Mouse (Mus musculus) forebrain, embryonic 16.5 days (tissue): ENCODE measurements around the gene Gm26566. TPM values are rescaled to one million over a fixed set of nuclear protein-coding genes. Genes with fewer than 3 reads are reported as not detected.

Source experiments
- polyA plus RNA-seq: library from polyadenylated mRNA; unstranded; fragments of >200 nt; fragmentation: Nextera tagmentation; extraction: Ambion mirVana; gene quantifications from 2 replicates; pipeline ENCODE4 v1.2.1, GENCODE M21; 2015

The Gm26566 gene
- polyA plus RNA-seq, 1 experiment from 2014 or later: 1.2 TPM

Other genes with a start within 250 kb of the Gm26566 start
- gene Ifnb1, start 199.0 kb upstream of the Gm26566 start, polyA plus RNA-seq: not detected in 2 replicates
- not detected in 2 replicates for gene Ifna15, start 163.6 kb upstream of the Gm26566 start, polyA plus RNA-seq
- gene Ifna14, start 150.0 kb upstream of the Gm26566 start, polyA plus RNA-seq: not detected in 2 replicates
- gene Ifna9, start 129.4 kb upstream of the Gm26566 start, polyA plus RNA-seq: not detected in 2 replicates
- gene Ifna12, start 118.4 kb upstream of the Gm26566 start, polyA plus RNA-seq: not detected in 2 replicates
- not detected in 2 replicates for gene C87499, start 87.4 kb upstream of the Gm26566 start, polyA plus RNA-seq
- not detected in 2 replicates for gene Ifna13, start 77.3 kb upstream of the Gm26566 start, polyA plus RNA-seq
- not detected in 2 replicates for gene Ifna16, start 44.9 kb upstream of the Gm26566 start, polyA plus RNA-seq
- gene Ifna2, start 37.9 kb upstream of the Gm26566 start, polyA plus RNA-seq: not detected in 2 replicates
- not detected in 2 replicates for gene Ifnab, start 30.4 kb upstream of the Gm26566 start, polyA plus RNA-seq
- 122 and 135 TPM in 2 replicates for gene Klhl9, start 660 bp downstream of the Gm26566 start, polyA plus RNA-seq
- gene Gm13271, start 33.1 kb downstream of the Gm26566 start, polyA plus RNA-seq: not detected in 2 replicates
- 0.16 TPM in 1 of 2 replicates, not detected in the other for gene Gm13283, start 38.3 kb downstream of the Gm26566 start, polyA plus RNA-seq
- gene Gm13290, start 52.0 kb downstream of the Gm26566 start, polyA plus RNA-seq: 0.46 TPM in 1 of 2 replicates, not detected in the other
- not detected in 2 replicates for gene Gm13289, start 55.1 kb downstream of the Gm26566 start, polyA plus RNA-seq
- gene Gm13272, start 58.0 kb downstream of the Gm26566 start, polyA plus RNA-seq: not detected in 2 replicates
- not detected in 2 replicates for gene Ifnz, start 60.3 kb downstream of the Gm26566 start, polyA plus RNA-seq
- gene Gm13276, start 63.9 kb downstream of the Gm26566 start, polyA plus RNA-seq: not detected in 2 replicates
- gene Gm13277, start 66.8 kb downstream of the Gm26566 start, polyA plus RNA-seq: not detected in 2 replicates
- not detected in 2 replicates for gene Gm13278, start 69.7 kb downstream of the Gm26566 start, polyA plus RNA-seq
- gene Gm13275, start 72.7 kb downstream of the Gm26566 start, polyA plus RNA-seq: not detected in 2 replicates
- gene Gm13279, start 75.6 kb downstream of the Gm26566 start, polyA plus RNA-seq: not detected in 2 replicates
- gene Gm13285, start 77.9 kb downstream of the Gm26566 start, polyA plus RNA-seq: not detected in 2 replicates
- gene Gm13287, start 81.4 kb downstream of the Gm26566 start, polyA plus RNA-seq: not detected in 2 replicates
- not detected in 2 replicates for gene Gm13288, start 83.7 kb downstream of the Gm26566 start, polyA plus RNA-seq
- not detected in 2 replicates for gene Ifna7, start 94.4 kb downstream of the Gm26566 start, polyA plus RNA-seq
- not detected in 2 replicates for gene Ifna11, start 98.2 kb downstream of the Gm26566 start, polyA plus RNA-seq
- gene Ifna6, start 105.6 kb downstream of the Gm26566 start, polyA plus RNA-seq: not detected in 2 replicates
- gene Ifna5, start 113.7 kb downstream of the Gm26566 start, polyA plus RNA-seq: not detected in 2 replicates
- gene Ifna4, start 120.1 kb downstream of the Gm26566 start, polyA plus RNA-seq: not detected in 2 replicates
- not detected in 2 replicates for gene Ifna1, start 128.3 kb downstream of the Gm26566 start, polyA plus RNA-seq
- gene Ifne, start 158.4 kb downstream of the Gm26566 start, polyA plus RNA-seq: not detected in 2 replicates